Mouse (Mus musculus) liver, adult (tissue): ENCODE measurements around the gene Cdkal1.

Source experiments
- GATA4 ChIP-seq: IDR thresholded peaks from 2 replicates; pipeline ENCODE4 v1.6.1; 2014; ENCODE audit warnings: mild to moderate bottlenecking, low read length; ENCODE audit not compliant: insufficient replicate concordance

The Cdkal1 gene

DNA sequence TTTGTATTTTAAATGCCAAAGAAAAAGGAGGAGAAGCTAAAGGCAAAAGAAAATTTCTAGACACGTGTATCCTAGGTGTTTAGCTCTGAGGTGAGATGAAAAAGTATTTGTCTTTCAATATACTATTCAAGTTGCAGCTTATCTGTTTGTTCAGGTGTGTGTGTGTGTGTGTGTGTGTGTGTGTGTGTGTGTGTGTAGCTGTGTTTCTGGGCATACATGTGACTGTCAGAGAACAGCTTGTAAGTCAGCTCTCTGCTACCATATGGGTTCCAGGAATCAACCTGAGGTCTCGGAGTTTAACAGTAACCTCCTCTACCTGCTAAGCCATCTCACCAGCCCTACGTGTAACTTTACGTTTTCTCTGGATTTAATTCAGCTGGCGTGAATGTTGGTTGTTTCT is 76.0 kb downstream of the Cdkal1 start:
- no peak for TF ChIP-seq GATA4

DNA sequence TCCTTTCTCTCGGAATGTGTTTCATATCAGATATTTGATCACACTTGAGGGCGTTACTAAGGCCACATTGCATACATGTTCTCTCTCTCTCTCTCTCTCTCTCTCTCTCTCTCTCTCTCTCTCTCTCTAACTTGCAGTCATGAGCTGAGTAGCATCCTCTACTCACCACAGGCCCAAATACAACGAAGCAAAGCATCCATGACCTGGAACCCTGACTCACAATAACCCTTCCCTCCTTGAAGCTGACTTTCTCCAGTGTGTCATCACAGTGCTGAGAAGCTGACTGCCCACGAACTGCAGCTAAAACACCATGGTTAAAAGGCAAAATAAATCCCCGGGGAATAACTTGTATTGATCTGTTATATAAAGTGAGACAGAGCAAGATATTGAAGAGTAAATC is 76.4 kb downstream of the Cdkal1 start:
- TF ChIP-seq GATA4, result no peak

DNA sequence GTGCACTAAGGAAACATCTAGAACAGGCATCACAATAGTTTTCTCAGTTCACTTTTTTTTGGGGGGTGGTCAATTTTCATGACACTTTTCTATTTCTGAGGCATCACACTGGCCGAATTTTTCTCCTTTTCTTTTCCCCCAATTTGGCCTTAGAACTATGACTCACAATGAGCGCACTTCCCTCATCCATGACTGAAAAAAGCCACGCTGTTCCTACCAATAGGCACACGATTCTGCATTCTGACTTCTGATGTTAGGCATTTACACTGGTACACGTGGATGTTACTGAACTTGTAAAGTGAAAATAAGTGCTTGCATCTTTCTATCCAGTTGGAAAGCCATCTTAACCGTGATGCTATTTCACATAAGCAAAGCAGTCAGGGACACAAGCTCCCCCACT is 77.3 kb downstream of the Cdkal1 start:
- no peak for TF ChIP-seq GATA4

DNA sequence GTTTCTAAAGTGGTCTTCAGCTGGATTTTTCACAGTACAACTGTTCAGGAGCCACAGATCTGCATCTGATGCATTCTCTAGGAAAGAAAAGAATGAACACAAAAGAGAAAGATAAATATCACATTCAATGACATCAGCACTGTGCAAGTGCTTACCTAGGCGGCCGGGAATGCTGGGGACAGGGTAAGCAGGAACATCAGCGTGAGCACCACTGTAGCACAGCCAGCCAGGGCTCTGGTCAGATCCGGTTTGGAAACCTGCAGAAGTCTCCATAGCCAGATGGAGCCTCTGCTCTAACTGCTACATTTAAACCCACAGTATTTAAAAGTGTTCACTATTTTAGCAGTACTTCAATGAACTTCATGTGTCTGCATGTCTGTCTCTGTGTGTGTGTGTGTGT is 78.2 kb downstream of the Cdkal1 start:
- TF ChIP-seq GATA4, result no peak

DNA sequence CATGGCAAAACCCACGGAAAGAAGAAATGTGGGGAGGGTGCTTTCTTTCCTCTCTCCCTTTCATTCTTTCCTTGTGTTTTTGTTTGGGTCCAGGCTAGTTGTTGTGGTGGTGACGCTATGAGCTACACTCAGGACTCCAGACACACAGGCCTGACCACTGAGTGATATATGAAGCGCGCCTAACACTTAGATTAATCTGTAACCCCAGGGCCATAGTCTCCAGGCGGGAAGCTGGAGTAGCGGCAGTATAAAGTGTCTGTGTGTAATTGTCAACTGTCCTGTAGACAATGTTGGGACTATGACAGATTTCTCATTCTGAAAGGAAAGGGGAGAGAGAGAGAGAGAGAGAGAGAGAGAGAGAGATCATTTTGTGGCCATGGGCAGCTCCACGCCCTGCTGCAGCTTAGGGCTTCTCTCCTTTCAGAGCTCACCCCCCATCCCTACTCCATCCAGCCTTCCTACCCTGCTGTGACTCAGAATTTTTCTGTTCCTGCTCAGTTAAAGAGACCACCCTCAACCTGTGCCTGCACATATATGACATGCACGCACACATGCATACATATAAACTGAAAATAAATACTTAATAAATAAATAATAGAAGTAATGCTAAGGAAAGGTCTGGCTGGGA is 79.8 kb downstream of the Cdkal1 start:
- no peak for TF ChIP-seq GATA4

DNA sequence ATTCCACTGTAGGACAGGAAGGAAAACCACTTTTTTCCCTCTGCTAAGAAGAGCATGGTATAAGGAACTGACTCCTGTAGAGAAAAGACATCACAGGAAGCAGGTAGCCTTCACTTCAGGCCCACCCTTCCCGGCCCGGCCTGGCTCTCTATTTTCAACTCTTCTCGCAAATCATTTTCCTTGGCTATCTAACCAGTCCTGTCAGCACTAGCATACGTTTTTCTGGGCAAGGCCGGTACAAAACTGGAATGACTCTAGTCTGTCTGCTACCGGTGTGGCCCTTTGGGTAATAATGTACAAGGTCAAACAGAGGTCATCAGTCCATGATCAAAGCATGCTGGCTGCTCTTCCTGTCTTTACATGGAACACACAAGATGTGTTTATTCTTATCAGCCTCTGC is 81.9 kb downstream of the Cdkal1 start:
- TF ChIP-seq GATA4, result no peak

DNA sequence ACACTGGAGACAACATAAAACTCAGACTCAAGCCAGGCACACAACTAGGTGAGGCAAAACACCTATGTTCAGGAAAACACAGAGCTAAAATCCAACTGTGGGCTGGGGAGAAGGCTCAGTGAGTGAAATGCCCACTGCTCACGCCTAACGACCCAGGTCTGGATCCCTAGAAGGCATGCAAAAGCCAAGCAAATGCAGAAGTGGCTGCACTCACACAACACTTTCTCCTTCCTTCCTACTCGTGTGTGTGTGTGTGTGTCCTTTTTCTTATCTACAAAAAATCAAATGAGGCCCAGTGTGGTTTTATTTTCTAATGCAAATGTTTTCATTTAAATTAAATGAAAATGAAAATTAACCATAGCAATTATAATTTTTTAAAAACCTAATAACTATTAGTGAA is 82.5 kb downstream of the Cdkal1 start:
- TF ChIP-seq GATA4, result no peak

DNA sequence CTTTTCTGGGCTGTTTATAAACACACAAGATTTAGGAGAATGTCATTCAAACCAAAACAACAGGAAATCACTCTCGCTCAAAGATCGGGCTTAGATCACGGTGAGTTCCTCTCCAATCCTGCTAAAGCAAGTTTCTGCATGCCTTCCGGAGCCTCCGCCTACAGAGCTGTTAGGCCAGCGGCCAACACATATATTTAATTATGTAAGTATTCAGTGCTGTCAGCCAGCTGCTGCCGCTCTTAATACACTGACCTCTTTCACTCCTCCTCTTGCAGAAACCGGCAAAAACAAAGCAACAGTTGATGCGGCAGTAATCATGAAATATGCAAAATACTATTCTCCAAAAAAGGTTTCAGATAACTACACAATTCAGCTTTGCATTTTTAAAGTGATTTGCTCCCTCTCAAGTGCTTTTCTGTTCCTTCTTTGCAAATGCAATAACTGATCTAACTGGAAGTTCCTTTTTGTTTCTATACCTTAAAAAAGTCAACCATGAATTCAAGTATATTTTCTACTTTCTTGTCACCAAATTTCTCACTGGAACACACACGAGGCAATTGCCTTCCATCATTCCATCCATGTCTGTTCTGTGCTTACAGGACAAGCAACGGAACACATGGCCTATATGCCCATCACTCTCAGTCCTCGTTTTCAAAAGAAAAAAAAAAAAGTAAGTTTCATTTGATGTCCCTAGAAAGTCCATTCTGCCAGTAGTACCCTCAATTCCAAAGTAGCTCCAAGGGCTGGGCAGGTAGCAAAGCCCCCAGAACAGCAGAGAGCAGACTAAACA is 85.6 kb downstream of the Cdkal1 start:
- no peak for TF ChIP-seq GATA4

DNA sequence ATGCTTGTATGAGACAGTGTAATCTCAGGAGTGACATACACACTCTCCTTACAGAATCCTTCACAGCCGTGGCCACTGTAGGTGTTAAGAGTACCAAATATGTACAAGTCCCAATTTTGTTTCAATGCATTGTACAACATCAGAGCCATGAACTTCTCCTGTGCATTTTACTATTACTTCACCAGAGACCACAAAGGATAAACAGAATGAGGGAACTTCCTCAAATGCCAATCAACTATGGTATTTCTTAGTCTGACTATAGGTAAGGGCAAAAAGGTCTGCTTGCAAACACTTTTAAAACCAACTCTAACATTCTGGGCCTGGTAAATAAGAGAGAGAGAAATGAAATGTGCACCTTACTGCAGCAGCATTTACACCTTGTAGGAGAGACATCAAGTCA is 87.4 kb downstream of the Cdkal1 start:
- no peak for TF ChIP-seq GATA4

DNA sequence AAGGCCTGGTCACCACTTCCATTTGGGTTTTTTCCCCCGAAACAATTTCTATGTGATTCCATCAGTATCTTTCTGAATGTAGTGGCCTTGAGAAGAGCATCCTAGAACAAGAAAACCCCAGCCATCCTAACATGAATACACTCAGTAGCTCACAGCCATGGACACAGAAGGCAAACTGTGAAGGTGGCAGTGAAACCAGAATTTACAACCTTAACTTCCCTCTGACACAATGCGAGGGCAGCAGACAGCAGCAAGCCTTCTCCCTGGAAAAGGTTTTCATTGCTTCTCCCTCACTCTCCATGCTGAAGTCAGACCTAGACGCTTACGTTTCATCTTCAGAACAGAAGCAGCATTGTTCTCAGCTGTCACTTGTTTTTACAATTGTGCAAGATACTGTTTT is 87.9 kb downstream of the Cdkal1 start:
- no peak for TF ChIP-seq GATA4

DNA sequence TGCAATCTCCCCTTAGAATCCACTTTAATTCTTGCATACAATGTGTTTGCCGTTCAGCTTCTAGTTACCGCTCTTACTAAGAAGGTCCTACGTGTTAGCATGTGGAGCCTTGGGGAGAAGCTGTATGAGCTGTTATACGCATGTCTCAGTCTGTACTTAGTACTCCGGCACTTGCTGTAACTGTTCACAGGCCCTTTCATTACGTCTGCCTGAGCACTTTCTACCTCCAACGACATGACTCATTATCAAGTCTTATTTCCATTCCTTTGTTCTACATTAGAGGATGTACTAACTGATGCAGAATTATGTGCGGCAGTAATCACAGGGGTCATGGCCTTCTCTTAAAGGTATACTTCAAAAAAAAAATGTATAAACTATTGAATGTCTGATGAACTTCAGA is 89.1 kb downstream of the Cdkal1 start:
- TF ChIP-seq GATA4, result no peak

DNA sequence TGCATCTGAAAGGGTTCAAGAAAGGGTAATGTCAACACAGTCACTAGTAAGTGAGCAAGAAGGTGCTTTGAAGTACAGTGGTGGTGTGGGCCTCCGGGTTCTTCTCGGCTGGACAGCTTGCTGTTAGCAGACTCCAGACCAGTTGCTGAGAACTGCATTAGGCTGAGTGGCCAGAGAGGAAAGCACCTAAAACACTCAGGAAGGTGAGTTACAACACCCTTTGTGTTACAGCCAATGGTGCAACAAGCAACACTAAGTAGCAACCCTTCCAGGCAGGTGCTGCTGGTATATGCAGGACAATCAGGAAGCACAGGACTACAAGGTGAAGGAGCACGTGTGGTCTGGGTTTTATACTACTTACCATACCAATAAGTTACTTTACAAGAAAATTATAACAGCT is 90.2 kb downstream of the Cdkal1 start:
- no peak for TF ChIP-seq GATA4

DNA sequence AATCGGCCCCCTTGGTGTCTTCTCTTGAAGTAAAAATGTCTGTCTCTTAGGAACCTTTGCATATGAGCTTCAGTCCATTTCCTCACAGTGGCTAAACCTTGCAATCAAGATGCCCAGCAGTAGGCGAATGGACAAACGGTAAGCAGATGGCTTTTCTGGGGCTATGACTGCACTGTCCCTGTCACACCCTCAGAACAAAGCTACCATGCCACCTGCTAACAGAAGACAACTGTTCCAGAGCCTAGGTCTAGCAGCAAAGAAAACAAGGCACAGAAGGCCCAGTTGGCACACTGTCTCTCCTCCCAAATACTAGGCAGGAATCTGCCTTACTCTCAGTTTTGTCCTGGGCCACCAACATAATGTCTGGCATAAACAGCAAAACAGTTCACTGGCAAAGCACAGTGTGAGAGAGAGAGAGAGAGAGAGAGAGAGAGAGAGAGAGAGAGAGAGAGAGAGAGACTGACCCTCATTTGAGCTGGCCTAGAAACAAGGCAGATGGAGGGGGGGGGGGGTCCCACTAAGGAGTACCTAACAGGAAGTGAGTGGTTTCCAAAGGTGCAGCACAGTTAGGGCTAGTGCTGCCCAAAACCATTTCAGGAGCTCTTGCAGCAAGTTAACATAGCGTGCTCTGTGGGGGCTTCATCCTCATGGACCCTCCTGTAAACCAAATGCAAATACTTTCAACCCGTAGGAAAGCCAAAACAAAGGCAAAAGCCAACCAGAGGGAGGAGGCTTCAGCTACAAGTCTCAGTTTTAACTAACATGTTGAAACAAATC is 95.6 kb downstream of the Cdkal1 start:
- TF ChIP-seq GATA4, result no peak

DNA sequence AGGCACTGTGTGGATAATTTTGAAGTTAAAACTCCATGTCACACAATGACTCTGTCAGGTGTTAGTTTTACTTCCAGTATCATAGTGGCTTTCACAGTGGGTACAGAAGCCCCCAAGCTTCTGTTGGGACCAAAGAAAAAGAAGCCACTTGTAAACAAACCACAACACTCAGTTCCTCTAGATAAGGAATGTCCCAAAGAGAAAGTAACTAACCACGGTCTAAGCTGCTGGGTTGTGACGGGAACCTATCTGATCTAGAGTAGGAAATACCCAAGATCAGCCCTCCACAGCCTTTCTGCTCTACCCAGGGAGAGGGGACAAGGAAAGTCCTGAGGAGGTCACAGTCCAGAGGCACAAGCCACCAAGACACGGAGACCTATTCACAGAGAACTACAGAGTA is 99.4 kb downstream of the Cdkal1 start:
- TF ChIP-seq GATA4, result no peak

DNA sequence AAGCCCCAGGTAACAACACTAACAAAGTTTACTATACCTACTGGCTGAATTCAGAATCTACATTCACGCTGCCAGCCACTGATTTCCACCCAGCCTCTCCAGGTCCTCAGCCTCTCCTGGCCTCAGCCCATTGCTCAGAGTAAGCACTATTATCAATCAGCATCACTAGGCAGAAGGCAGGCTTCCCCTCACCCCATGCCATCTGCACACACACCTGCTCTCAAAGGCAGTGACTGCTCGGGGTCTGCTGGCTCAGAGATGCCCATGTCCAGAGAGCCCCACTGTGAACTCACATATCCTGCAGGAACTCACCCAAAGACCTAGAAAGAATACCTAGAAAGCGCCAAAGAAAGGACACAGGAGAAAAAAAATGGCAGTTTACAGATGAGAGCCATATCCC is 102.2 kb downstream of the Cdkal1 start:
- TF ChIP-seq GATA4, result no peak

DNA sequence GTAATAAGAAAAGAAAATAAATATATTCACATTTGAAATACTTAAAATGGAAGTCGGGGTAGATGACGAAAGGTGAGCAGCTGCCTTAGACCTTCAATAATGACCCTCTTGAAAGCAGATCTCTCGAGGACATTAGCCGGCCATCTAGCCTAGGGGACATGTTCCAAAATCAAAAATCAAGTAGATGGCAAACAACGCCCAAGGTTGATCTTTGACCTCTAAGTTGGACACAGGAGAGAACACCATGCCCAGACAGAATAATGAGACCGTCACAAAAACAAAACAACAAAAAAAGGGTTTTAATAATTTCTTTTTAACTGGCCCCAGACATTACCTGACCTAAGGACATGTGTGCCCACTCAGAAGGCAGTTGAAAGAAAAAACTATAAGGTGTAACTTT is 103.4 kb downstream of the Cdkal1 start:
- no peak for TF ChIP-seq GATA4

DNA sequence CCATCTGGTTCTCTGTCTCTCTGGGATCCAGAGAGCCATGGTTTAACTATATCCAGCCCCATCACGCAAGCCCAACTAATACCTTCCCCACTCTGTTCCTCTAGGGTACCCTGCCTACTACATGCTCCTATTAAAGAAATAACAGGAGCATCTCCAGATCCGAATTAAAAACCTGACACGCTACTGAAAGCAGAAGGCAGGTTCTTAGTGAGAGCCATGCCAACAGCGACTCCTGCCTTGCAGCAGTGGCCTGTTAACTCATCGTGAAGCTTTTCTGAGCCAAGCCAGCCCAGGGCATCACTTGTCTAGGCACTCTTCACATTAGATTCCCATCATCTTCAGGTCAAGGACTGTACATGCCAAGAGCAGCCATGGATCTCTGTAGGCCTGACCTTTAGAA is 104.3 kb downstream of the Cdkal1 start:
- TF ChIP-seq GATA4, result no peak

DNA sequence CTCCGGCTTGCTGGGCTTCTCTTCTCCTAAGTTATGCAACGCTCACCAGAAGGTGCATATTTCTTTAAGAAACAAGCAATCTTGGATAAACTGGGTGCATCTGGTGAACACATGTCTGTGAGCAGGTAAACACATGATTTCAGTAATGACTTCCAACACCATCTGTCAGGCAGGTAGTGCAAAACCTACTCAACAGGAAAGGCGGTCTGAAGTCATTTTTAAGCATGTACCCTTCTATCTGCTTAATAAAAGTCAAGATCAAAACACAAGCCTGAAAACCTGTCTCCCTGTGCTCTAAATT is 108.2 kb downstream of the Cdkal1 start:
- TF ChIP-seq GATA4, result no peak
